Mouse (Mus musculus) limb, embryonic 12.5 days (tissue): ENCODE data around the gene Nrm. TPM values are rescaled to one million over a fixed set of nuclear protein-coding genes. Genes with fewer than 3 reads are reported as not detected.

Experiments
- ATAC-seq: fragments of 200-750 bp; cut with Nextera tagmentation; 2 replicates; pipeline ENCODE4 v1.8.0; 2017; ENCODE audit warnings: low read depth, moderate TSS enrichment; ENCODE audit not compliant: insufficient number of reproducible peaks, insufficient read depth, low FRiP score, low TSS enrichment
- H3K27ac ChIP-seq: fragments of 300-500 bp; sonication (generic); 2 replicates; pipeline ENCODE4 v1.5.1; 2016; ENCODE audit warnings: mild to moderate bottlenecking, moderate library complexity
- H3K27me3 ChIP-seq: fragments of 300-500 bp; sonication (generic); 2 replicates; pipeline ENCODE4 v1.6.1; 2016; ENCODE audit warnings: mild to moderate bottlenecking, moderate library complexity
- H3K36me3 ChIP-seq: fragments of 300-500 bp; sonication (generic); 2 replicates; pipeline ENCODE4 v1.6.1; 2016; ENCODE audit warnings: mild to moderate bottlenecking, moderate library complexity
- H3K4me1 ChIP-seq: fragments of 300-500 bp; sonication (generic); replicated peaks from 2 replicates; pipeline ENCODE4 v1.6.1; 2016
- H3K4me2 ChIP-seq: fragments of 300-500 bp; sonication (generic); 2 replicates; pipeline ENCODE4 v1.6.1; 2016; ENCODE audit warnings: mild to moderate bottlenecking, moderate library complexity
- H3K4me3 ChIP-seq: fragments of 300-500 bp; sonication (generic); replicated peaks from 2 replicates; pipeline ENCODE4 v1.5.1; 2016; ENCODE audit warnings: mild to moderate bottlenecking
- H3K9ac ChIP-seq: fragments of 300-500 bp; sonication (generic); replicated peaks from 2 replicates; pipeline ENCODE4 v1.6.1; 2016; ENCODE audit warnings: mild to moderate bottlenecking, moderate library complexity
- H3K9me3 ChIP-seq: fragments of 300-500 bp; sonication (generic); 2 replicates; pipeline ENCODE4 v1.6.1; 2016; ENCODE audit warnings: mild to moderate bottlenecking, moderate library complexity
- WGBS: fragments of 180-500 bp; shearing (Covaris S2); methylation state at CpG from one replicate; pipeline ENCODE4 v1.1.7; 2016; 5-methylcytosine and 5-hydroxymethylcytosine counted together
- polyA plus RNA-seq: library from polyadenylated mRNA; unstranded; fragments of >200 nt; fragmentation: Nextera tagmentation; extraction: Ambion mirVana; gene quantifications from 2 replicates; pipeline ENCODE4 v1.2.1, GENCODE M21; 2016

Nrm gene
- polyA plus RNA-seq, 1 experiment from 2014 or later: 52.5 TPM

- Histone ChIP-seq H3K4me2 (peak overlapping the region; percentile 76), H3K4me1 (peaks cover 17% of the 10 kb centered on the region), H3K9me3 (no peaks in the 10 kb centered on the region), H3K9ac (peak overlapping the region; percentile 70), H3K27me3 (no peaks in the 10 kb centered on the region), H3K27ac (peak overlapping the region; percentile 86), H3K36me3 (peaks cover 28% of the 10 kb centered on the region), H3K4me3 (peak overlapping the region; percentile 59)
- no peak for ATAC-seq
- 24% methylated on average over 11 of the region's 11 CpGs for WGBS
Observed at GRCm38 (mm10) chr17:35842006-35842405, 19.1 kb upstream of the Nrm start.

- peaks cover 43% of the 10 kb centered on the region for H3K36me3 ChIP-seq
- 93% methylated on average over 3 of the region's 3 CpGs for WGBS
Observed at GRCm38 (mm10) chr17:35843514-35843913, 17.6 kb upstream of the Nrm start.

GRCm38 (mm10) chr17:35848112-35848511 is 13.0 kb upstream of the Nrm start:
- H3K4me2 ChIP-seq: no peak overlapping the region
- peaks cover 87% of the 10 kb centered on the region for H3K36me3 ChIP-seq
- H3K9me3 ChIP-seq: no peaks in the 10 kb centered on the region
- WGBS: 71% methylated on average over 1 of the region's 1 CpGs
- no peak overlapping the region for H3K9ac ChIP-seq
- no peak overlapping the region for H3K4me3 ChIP-seq
- H3K4me1 ChIP-seq: peaks cover under 1% of the 10 kb centered on the region; the same call in 1 of the 2 replicates
- H3K27me3 ChIP-seq: no peaks in the 10 kb centered on the region
- H3K27ac ChIP-seq: no peak overlapping the region
- ATAC-seq: no peak

More at GRCm38 (mm10) chr17:35843514-35843913, 17.6 kb upstream of the Nrm start:
- no peak overlapping the region for H3K4me3 ChIP-seq
- H3K4me2 ChIP-seq: no peak overlapping the region
- H3K27ac ChIP-seq: no peak overlapping the region
- H3K9me3 ChIP-seq: no peaks in the 10 kb centered on the region
- H3K9ac ChIP-seq: no peak overlapping the region
- no peaks in the 10 kb centered on the region for H3K27me3 ChIP-seq
- peaks cover 17% of the 10 kb centered on the region for H3K4me1 ChIP-seq
- ATAC-seq: no peak

GRCm38 (mm10) chr17:35850974-35851373 is 10.1 kb upstream of the Nrm start:
- peaks cover 94% of the 10 kb centered on the region for H3K36me3 ChIP-seq
- H3K4me2 ChIP-seq: no peak overlapping the region
- H3K4me1 ChIP-seq: no peaks in the 10 kb centered on the region
- no peaks in the 10 kb centered on the region for H3K27me3 ChIP-seq
- no peak for ATAC-seq
- no peak overlapping the region for H3K27ac ChIP-seq
- no peak overlapping the region for H3K4me3 ChIP-seq
- 87% methylated on average over 3 of the region's 3 CpGs for WGBS
- H3K9ac ChIP-seq: no peak overlapping the region
- no peaks in the 10 kb centered on the region for H3K9me3 ChIP-seq

GRCm38 (mm10) chr17:35859371-35859770 is 1.7 kb upstream of the Nrm start:
- H3K4me3 ChIP-seq: no peak overlapping the region
- no peaks in the 10 kb centered on the region for H3K9me3 ChIP-seq
- peaks cover 6% of the 10 kb centered on the region for H3K4me1 ChIP-seq
- H3K27ac ChIP-seq: no peak overlapping the region
- 98% methylated on average over 1 of the region's 1 CpGs for whole genome bisulfite sequencing
- no peaks in the 10 kb centered on the region for H3K27me3 ChIP-seq
- no peak overlapping the region for H3K9ac ChIP-seq
- H3K36me3 ChIP-seq: peaks cover 42% of the 10 kb centered on the region
- ATAC-seq: no peak
- no peak overlapping the region for H3K4me2 ChIP-seq

GRCm38 (mm10) chr17:35859835-35860234 is 1.3 kb upstream of the Nrm start:
- Histone ChIP-seq H3K4me2 (no peak overlapping the region), H3K36me3 (peaks cover 41% of the 10 kb centered on the region), H3K4me3 (no peak overlapping the region), H3K4me1 (peaks cover 11% of the 10 kb centered on the region), H3K9me3 (no peaks in the 10 kb centered on the region), H3K9ac (no peak overlapping the region), H3K27me3 (no peaks in the 10 kb centered on the region), H3K27ac (no peak overlapping the region)
- ATAC-seq: no peak
- WGBS: 77% methylated on average over 2 of the region's 2 CpGs

- 5% methylated on average over 12 of the region's 12 CpGs for WGBS
- peak overlapping the region; percentile 79 for H3K9ac ChIP-seq
- H3K4me3 ChIP-seq: peak overlapping the region; percentile 73
- peaks cover 35% of the 10 kb centered on the region for H3K36me3 ChIP-seq
- H3K9me3 ChIP-seq: no peaks in the 10 kb centered on the region
- peak overlapping the region; percentile 67 for H3K4me2 ChIP-seq
- H3K27ac ChIP-seq: peak overlapping the region; percentile 92
- no peaks in the 10 kb centered on the region for H3K27me3 ChIP-seq
- ATAC-seq: peak; percentile 1; the same call in 1 of the 2 replicates
- H3K4me1 ChIP-seq: peaks cover 15% of the 10 kb centered on the region
Observed at GRCm38 (mm10) chr17:35860831-35861197, 304 bp upstream of the Nrm start.

- ATAC-seq: no peak
- Histone ChIP-seq H3K36me3 (peaks cover 18% of the 10 kb centered on the region; the same call in 1 of the 2 replicates), H3K9ac (peak overlapping the region; percentile 79), H3K4me3 (peak overlapping the region; percentile 67), H3K4me2 (peak overlapping the region; percentile 98), H3K9me3 (no peaks in the 10 kb centered on the region), H3K27me3 (no peaks in the 10 kb centered on the region), H3K27ac (peak overlapping the region; percentile 96), H3K4me1 (peaks cover 45% of the 10 kb centered on the region)
- WGBS: 25% methylated on average over 10 of the region's 10 CpGs
Observed at GRCm38 (mm10) chr17:35864832-35865353, 3.8 kb downstream of the Nrm start.

- peak; percentile 51 for ATAC-seq
- peaks cover 26% of the 10 kb centered on the region; the same call in 1 of the 2 replicates for H3K36me3 ChIP-seq
- H3K27ac ChIP-seq: peak within 1 kb of the TSS; percentile 96
- H3K4me3 ChIP-seq: peak within 1 kb of the TSS; percentile 67
- H3K9me3 ChIP-seq: 0 out of 2 replicates have a peak, but pooled peaks cover 2% of the 10 kb centered on the region
- H3K4me1 ChIP-seq: peaks cover 49% of the 10 kb centered on the region
- peak within 1 kb of the TSS; percentile 79 for H3K9ac ChIP-seq
- H3K27me3 ChIP-seq: no peaks in the 10 kb centered on the region
- peak within 1 kb of the TSS; percentile 98 for H3K4me2 ChIP-seq
- under 1% methylated on average over 47 of the region's 48 CpGs for WGBS
Observed at GRCm38 (mm10) chr17:35865481-35866280, 4.6 kb downstream of the Nrm start, which contains the start of gene Ppp1r18. Gene Ppp1r18, plus strand, starts transcription at chr17:35865593.

GRCm38 (mm10) chr17:35866281-35866831 is 5.2 kb downstream of the Nrm start:
- Histone ChIP-seq H3K4me2 (peak overlapping the region; percentile 98), H3K9ac (peak overlapping the region; percentile 79), H3K4me1 (peaks cover 49% of the 10 kb centered on the region), H3K27me3 (no peaks in the 10 kb centered on the region), H3K36me3 (peaks cover 33% of the 10 kb centered on the region), H3K9me3 (0 out of 2 replicates have a peak, but pooled peaks cover 3% of the 10 kb centered on the region), H3K27ac (peak overlapping the region; percentile 96), H3K4me3 (peak overlapping the region; percentile 67)
- peak; percentile 44; the same call in 1 of the 2 replicates for ATAC-seq
- WGBS: 1% methylated on average over 31 of the region's 38 CpGs
